Mouse (Mus musculus) kidney, embryonic 16.5 days (tissue): Measurements from ENCODE around the gene Als2cl. TPM values are rescaled to one million over a fixed set of nuclear protein-coding genes. Genes with fewer than 3 reads are reported as not detected.

Source experiments
- ATAC-seq: fragments of 200-750 bp; cut with Nextera tagmentation; 2 replicates; pipeline ENCODE4 v1.8.0; 2017; ENCODE audit warnings: moderate TSS enrichment; ENCODE audit not compliant: low FRiP score, low TSS enrichment
- H3K27ac ChIP-seq: fragments of 300-500 bp; sonication (generic); 2 replicates; pipeline ENCODE4 v1.5.1; 2014; ENCODE audit warnings: low read length
- H3K27me3 ChIP-seq: fragments of 300-500 bp; sonication (generic); 2 replicates; pipeline ENCODE4 v1.6.1; 2014; ENCODE audit warnings: low read length, control low read depth, mixed read lengths; ENCODE audit not compliant: insufficient read depth
- H3K36me3 ChIP-seq: fragments of 300-500 bp; sonication (generic); 2 replicates; pipeline ENCODE4 v1.6.1; 2014; ENCODE audit warnings: low read length, control low read depth, mixed read lengths; ENCODE audit not compliant: insufficient read depth
- H3K4me1 ChIP-seq: fragments of 300-500 bp; sonication (generic); 2 replicates; pipeline ENCODE4 v1.6.1; 2014; ENCODE audit warnings: low read length, control low read depth, mixed read lengths; ENCODE audit not compliant: insufficient read depth
- H3K4me2 ChIP-seq: fragments of 300-500 bp; sonication (generic); replicated peaks from 2 replicates; pipeline ENCODE4 v1.6.1; 2014; ENCODE audit warnings: low read depth, low read length
- H3K4me3 ChIP-seq: fragments of 300-500 bp; sonication (generic); 2 replicates; pipeline ENCODE4 v1.5.1; 2014; ENCODE audit warnings: mild to moderate bottlenecking, low read length
- H3K9ac ChIP-seq: fragments of 300-500 bp; sonication (generic); replicated peaks from 2 replicates; pipeline ENCODE4 v1.6.1; 2014; ENCODE audit warnings: low read length
- H3K9me3 ChIP-seq: fragments of 300-500 bp; sonication (generic); 2 replicates; pipeline ENCODE4 v1.6.1; 2016; ENCODE audit warnings: low read length, control low read depth
- WGBS: fragments of 180-500 bp; shearing (Covaris S2); extraction: QIAGEN DNeasy Blood & Tissue Kit; methylation state at CpG from one replicate; pipeline ENCODE4 v1.1.7; 2014; 5-methylcytosine and 5-hydroxymethylcytosine counted together
- polyA plus RNA-seq: library from polyadenylated mRNA; unstranded; fragments of >200 nt; fragmentation: Nextera tagmentation; extraction: Ambion mirVana; gene quantifications from 2 replicates; pipeline ENCODE4 v1.2.1, GENCODE M21; 2015

The Als2cl gene
- polyA plus RNA-seq, 1 experiment from 2014 or later, result 6.1 TPM

GRCm38 (mm10) chr9:110908631-110909016 lies 29.0 kb downstream of the Als2cl start:
- H3K9me3 ChIP-seq, result 0 out of 2 replicates have a peak, but pooled peaks cover 5% of the 10 kb centered on the region
- WGBS, result 95% methylated on average over 3 of the region's 3 CpGs
- no peak overlapping the region for H3K4me2 ChIP-seq
- H3K27me3 ChIP-seq, result no peaks in the 10 kb centered on the region
- no peaks in the 10 kb centered on the region for H3K4me1 ChIP-seq
- no peak overlapping the region for H3K9ac ChIP-seq
- H3K4me3 ChIP-seq, result no peak overlapping the region
- no peak overlapping the region for H3K27ac ChIP-seq
- ATAC-seq, result no peak
- no peaks in the 10 kb centered on the region for H3K36me3 ChIP-seq

- H3K27ac ChIP-seq, result no peak overlapping the region
- H3K36me3 ChIP-seq, result no peaks in the 10 kb centered on the region
- H3K9ac ChIP-seq, result no peak overlapping the region
- H3K4me3 ChIP-seq, result no peak overlapping the region
- no peak for ATAC-seq
- no peaks in the 10 kb centered on the region for H3K4me1 ChIP-seq
- H3K4me2 ChIP-seq, result no peak overlapping the region
- H3K27me3 ChIP-seq, result no peaks in the 10 kb centered on the region
- WGBS, result 78% methylated on average over 6 of the region's 6 CpGs
- 0 out of 2 replicates have a peak, but pooled peaks cover 5% of the 10 kb centered on the region for H3K9me3 ChIP-seq
Measured at GRCm38 (mm10) chr9:110909371-110909967, 29.8 kb downstream of the Als2cl start.

- Histone ChIP-seq H3K36me3 (no peaks in the 10 kb centered on the region), H3K27me3 (no peaks in the 10 kb centered on the region), H3K4me2 (no peak overlapping the region), H3K27ac (no peak overlapping the region), H3K9me3 (no peaks in the 10 kb centered on the region), H3K4me3 (no peak overlapping the region), H3K9ac (no peak overlapping the region), H3K4me1 (no peaks in the 10 kb centered on the region)
- no peak for ATAC-seq
- 64% methylated on average over 21 of the region's 21 CpGs for WGBS
Measured at GRCm38 (mm10) chr9:110914631-110915236, 35.1 kb downstream of the Als2cl start.

- Histone ChIP-seq H3K36me3 (no peaks in the 10 kb centered on the region), H3K27me3 (no peaks in the 10 kb centered on the region), H3K4me1 (no peaks in the 10 kb centered on the region), H3K27ac (no peak overlapping the region), H3K4me3 (no peak overlapping the region), H3K4me2 (no peak overlapping the region), H3K9me3 (no peaks in the 10 kb centered on the region), H3K9ac (no peak overlapping the region)
- ATAC-seq, result no peak
- 47% methylated on average over 8 of the region's 8 CpGs for WGBS
Measured at GRCm38 (mm10) chr9:110915466-110915865, 35.8 kb downstream of the Als2cl start.

DNA sequence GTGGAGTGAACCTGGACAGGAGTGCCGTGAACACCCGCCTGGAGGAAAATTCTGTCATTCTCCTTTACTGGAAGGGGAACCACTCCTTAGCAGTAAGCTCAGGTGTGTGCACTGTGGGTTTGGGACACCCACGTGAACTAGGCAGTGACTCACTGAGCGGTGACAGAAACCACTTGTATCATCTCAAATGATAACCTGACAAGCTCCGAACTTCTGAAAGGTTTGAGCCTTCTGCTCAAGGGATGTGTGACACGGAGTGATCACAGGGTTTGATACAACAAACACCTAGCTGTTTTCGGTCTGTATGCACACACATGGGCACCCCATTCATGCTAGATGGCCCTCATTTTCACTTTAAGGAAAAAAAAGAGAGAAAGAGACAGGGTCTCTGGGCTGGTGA lies 37.1 kb downstream of the Als2cl start, which contains the start of gene Fam240a:
Gene Fam240a (minus strand): TSS at position 76 of the 400 bp plus-strand sequence.
- Histone ChIP-seq H3K4me1 (no peaks in the 10 kb centered on the region), H3K9me3 (no peaks in the 10 kb centered on the region), H3K4me3 (no peak within 1 kb of the TSS), H3K9ac (no peak within 1 kb of the TSS), H3K36me3 (no peaks in the 10 kb centered on the region), H3K27me3 (no peaks in the 10 kb centered on the region), H3K4me2 (no peak within 1 kb of the TSS), H3K27ac (no peak within 1 kb of the TSS)
- 88% methylated on average over 7 of the region's 7 CpGs for WGBS
- ATAC-seq, result no peak

DNA sequence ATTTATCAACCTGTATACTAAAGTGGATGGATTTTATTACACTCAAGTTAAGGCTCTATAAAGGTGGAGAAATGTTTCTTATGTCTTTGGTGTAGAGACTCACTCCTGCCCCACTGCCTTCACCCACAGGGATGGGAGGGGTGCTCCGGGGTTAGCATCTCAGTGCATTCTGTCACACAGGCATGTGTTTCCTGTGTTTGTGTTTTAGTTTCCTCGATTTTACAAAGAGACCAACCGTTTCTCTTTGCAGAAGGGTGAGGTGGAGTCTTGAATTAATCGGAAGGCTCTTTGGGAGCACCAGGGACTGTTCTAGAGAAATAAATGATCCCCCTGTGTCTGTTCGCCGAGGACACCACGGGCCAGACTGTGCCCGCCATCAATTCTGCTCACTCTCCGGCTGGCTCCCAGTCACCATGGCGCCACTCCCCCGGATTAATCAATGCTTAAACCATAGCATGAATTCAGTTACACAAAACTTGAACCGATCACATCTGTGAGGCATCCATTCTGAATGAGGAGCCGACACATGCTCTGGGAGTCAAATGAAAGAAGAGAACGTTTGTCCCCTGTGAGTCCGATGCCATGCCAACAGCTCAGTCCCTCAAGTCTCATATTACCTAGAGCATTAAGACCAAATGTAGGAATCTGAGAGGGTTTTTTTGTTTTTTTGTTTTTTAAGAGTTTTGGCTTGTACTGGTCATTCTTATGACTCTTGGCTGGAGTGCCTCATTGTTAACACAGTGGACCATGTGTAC lies 41.2 kb downstream of the Als2cl start:
- no peaks in the 10 kb centered on the region for H3K9me3 ChIP-seq
- no peaks in the 10 kb centered on the region for H3K36me3 ChIP-seq
- no peak for ATAC-seq
- no peak overlapping the region for H3K27ac ChIP-seq
- WGBS, result 43% methylated on average over 15 of the region's 15 CpGs
- no peaks in the 10 kb centered on the region for H3K27me3 ChIP-seq
- H3K4me2 ChIP-seq, result no peak overlapping the region
- H3K4me3 ChIP-seq, result no peak overlapping the region
- H3K9ac ChIP-seq, result no peak overlapping the region
- H3K4me1 ChIP-seq, result no peaks in the 10 kb centered on the region

- H3K4me2 ChIP-seq, result no peak overlapping the region
- no peak for ATAC-seq
- H3K4me3 ChIP-seq, result no peak overlapping the region
- H3K36me3 ChIP-seq, result no peaks in the 10 kb centered on the region
- H3K27me3 ChIP-seq, result no peaks in the 10 kb centered on the region
- H3K4me1 ChIP-seq, result no peaks in the 10 kb centered on the region
- H3K27ac ChIP-seq, result no peak overlapping the region
- no peaks in the 10 kb centered on the region for H3K9me3 ChIP-seq
- H3K9ac ChIP-seq, result no peak overlapping the region
- WGBS, result 16% methylated on average over 7 of the region's 7 CpGs
Measured at GRCm38 (mm10) chr9:110922759-110923158, 43.1 kb downstream of the Als2cl start.

- H3K4me2 ChIP-seq, result no peak overlapping the region
- H3K36me3 ChIP-seq, result no peaks in the 10 kb centered on the region
- no peaks in the 10 kb centered on the region for H3K9me3 ChIP-seq
- H3K4me3 ChIP-seq, result no peak overlapping the region
- WGBS, result 76% methylated on average over 6 of the region's 6 CpGs
- no peak overlapping the region for H3K9ac ChIP-seq
- H3K27me3 ChIP-seq, result no peaks in the 10 kb centered on the region
- H3K27ac ChIP-seq, result no peak overlapping the region
- ATAC-seq, result no peak
- H3K4me1 ChIP-seq, result no peaks in the 10 kb centered on the region
Measured at GRCm38 (mm10) chr9:110931573-110931972, 51.9 kb downstream of the Als2cl start.

DNA sequence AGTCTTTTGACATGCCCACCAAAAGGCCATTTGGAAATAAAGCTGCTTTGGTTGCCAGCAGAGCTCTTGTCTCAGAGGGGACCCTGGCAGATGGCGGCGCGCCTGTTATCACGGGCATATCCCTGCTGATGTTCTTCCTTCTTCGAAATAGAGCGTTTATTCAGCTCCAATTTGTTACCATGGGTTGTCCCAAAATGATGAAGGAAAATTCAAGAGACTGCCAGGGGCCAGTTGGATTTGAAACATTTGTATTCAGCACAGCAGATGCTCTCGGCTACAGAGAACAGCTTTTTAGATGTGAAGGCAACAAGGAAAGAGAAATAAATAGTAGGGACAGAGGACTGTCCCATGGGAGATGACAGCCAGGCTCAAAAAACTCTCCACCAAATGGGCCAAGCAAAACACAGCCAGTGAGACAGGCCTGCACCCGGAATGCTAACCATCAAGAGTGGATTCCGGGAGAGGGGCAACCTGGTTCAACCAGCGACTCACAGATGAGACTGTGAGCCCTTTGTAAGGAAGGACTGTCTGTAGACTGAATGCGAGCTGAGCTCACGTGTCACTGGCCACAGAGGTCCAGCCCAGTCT lies 54.3 kb downstream of the Als2cl start:
- no peak overlapping the region for H3K4me2 ChIP-seq
- H3K9ac ChIP-seq, result no peak overlapping the region
- H3K27ac ChIP-seq, result no peak overlapping the region
- H3K4me1 ChIP-seq, result no peaks in the 10 kb centered on the region
- no peak for ATAC-seq
- no peaks in the 10 kb centered on the region for H3K9me3 ChIP-seq
- no peak overlapping the region for H3K4me3 ChIP-seq
- WGBS, result 82% methylated on average over 12 of the region's 12 CpGs
- no peaks in the 10 kb centered on the region for H3K27me3 ChIP-seq
- H3K36me3 ChIP-seq, result no peaks in the 10 kb centered on the region
